Mouse (Mus musculus) gastrocnemius, postnatal 14 days (tissue): ENCODE measurements around the gene Slc38a11. TPM values are rescaled to one million over a fixed set of nuclear protein-coding genes. Genes with fewer than 3 reads are reported as not detected.

Experiments used
- DNase-seq: peaks from one replicate; pipeline ENCODE4 v3.0.0; 2021; ENCODE audit warnings: mixed read lengths
- intact Hi-C: fragments of 180-260 bp; cut with DNase I; formaldehyde crosslinking; loops from one replicate; pipeline ENCODE4 v1.15.1; 2025; ENCODE audit warnings: low total_unique reads
- total RNA-seq, 2 experiments: library from RNA; stranded (reverse); gene quantifications; 2 replicates each; pipeline ENCODE4 v1.2.3; 2021

The Slc38a11 gene
- total RNA-seq, 2 experiments from 2014 or later = 0.97 to 1.2 TPM

DNA sequence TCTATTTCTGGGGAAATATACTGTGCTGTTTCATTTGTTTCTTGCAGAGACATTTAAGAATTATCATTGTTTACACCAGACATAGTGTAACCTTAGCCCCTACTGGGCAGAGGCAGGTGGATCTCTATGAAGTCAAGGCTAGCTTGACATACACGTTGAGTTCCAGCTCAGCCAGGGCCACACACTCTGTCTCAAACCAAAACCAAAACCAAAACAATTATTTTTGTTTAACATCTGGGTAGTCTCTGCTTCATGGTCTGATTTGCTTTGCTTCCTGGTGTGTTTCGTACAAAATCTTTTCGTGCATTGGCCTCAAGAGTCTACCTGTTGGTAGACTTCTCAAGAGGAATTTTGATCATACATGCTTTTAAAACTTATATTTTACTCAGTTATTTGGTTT, 27.2 kb downstream of the Slc38a11 start:
- DNase-seq = no peak
- intact Hi-C loops = loop anchor here (10.0 kb wide), 1 partner anchor 312 kb away; the partner anchor contains the start of gene Grb14

DNA sequence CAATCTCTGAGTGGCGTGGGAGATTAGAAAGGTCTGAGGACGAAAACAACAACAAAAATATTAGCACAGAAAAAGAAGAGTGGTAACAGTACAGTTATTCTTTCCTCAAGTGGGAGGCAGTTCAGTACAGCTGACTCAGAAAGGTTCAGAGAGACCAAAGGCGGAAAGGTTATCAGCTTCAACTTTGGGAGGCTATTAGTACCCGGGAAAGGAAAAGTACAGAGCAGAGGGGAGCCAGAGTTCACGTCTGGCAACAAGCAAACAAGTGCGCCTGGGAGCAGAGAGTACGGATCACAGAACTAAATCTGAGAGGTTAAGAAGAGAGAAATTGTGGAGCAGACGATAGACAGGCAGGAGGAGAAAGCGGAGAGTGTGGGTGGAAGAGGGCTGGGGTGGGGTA, 29.7 kb downstream of the Slc38a11 start:
- intact Hi-C loops = loop anchor here (5.0 to 10.0 kb wide), 2 partner anchors 187 to 309 kb away; partner anchors contain the start of gene Grb14
- DNase-seq = no peak

DNA sequence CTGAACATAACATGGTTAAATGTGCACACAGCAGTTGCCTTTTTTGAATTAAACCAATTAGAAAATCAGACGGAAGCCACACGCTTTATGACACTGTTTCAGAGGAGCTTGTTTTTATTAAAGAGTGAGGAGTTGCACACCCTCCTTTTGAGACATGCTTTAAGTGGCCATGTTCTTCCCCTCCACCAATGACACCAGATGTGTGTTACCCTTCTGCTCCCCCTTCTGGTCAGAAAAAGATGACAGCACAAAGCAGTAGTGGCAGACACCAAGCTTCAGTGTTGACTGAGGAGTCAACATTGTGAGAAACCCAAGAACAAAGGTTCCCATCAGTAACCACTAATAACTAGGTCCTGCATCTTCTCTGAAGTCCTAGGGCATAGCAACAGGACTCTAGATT, 32.5 kb downstream of the Slc38a11 start:
- intact Hi-C loops = loop anchor here (5.0 to 10.0 kb wide), 2 partner anchors 184 to 307 kb away; partner anchors contain the start of gene Grb14
- peak; percentile 30 for DNase-seq

DNA sequence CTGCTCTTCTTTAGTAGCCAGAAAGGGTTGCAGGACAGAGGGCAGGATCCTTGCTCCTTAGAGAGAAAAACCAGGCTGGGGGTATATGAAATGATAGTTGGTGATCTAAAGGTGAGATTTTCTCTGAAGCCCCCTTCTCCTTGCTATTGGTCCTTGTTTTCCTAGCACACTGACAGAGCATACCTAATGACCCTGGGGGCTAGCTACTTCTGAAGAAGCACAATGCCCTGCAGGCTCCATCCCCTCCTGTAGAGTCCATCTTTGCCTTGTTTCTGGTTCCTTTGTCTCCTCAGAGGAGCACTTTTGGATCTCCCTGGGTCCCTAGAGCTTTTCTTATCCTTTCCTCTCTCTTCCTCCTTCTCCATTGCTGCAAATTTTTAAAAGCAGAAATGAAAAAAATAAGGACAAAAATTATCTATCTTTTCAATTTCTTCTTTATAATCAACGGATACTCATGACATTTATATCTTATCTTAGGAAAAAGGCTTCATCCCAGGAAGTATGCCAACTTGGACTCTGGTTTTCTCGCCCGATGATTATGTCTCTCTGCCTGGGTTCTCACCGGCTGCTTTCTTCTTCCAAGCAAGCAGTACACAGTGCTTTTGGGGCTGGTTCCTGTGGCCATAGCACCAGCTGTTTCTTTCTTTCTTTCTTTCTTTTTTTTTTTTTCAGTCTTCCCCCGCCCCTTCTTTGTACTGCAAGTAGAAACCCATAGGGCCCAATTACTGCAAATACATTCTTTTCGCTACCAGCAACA, 41.7 kb downstream of the Slc38a11 start:
- intact Hi-C loops = no loop called here
- DNase-seq = no peak

DNA sequence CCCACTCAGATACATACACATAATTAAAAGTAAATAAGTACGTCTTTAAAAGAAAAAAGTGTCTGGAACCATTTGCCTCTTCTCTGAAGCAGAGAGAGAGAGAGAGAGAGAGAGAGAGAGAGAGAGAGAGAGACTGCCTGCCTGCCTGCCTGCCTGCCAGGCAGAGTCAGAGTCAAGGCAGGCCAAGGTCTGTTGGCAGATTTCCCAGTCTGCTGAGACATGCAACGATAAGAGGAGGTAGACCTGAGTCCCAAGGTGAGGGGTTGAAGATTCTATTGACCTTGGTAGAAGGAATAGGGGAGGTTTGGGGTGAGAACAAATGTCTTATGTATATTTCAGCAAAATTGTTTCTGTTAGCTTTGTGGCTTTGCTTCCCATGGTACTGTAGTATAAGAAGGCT, 42.9 kb downstream of the Slc38a11 start:
- intact Hi-C loops = no loop called here
- DNase-seq = no peak

DNA sequence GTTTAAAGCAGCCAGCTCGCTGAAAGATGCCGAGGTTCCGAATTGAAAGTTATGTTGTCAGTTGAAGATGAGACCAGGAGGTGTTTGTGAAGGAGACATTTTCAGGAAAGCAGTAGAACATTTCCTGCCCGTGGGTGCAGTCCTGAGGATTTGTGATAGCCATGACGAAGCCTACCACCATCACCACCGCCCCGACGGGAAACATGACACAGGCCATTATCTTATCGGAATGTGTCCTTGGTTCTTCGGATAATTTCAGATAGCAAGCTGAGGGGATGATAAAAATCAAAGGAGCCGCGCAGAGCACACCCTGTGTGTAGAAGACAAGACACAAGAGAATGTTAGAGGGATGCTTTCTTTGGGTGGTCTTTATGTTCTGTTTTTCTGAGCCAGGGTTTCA, 47.1 kb downstream of the Slc38a11 start:
- intact Hi-C loops = no loop called here
- no peak for DNase-seq

DNA sequence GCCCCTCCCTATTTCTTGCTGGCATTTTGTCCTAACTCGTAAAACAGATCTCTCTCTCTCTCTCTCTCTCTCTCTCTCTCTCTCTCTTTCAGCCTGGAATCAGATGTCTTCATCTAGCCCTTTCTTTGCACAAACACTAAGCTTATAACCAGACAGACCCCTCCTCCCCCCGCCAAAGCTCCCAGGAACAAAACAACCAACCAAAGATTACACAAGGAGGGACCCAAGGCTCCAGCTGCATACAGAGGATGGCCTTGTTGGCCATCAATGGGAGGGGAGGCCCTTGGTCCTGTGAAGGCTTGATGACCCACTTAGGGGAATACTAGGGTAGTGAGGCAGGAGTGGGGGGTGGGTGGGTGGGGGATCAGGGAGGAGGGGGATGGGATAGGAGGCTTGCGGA, 52.6 kb downstream of the Slc38a11 start:
- no peak for DNase-seq
- intact Hi-C loops = no loop called here

DNA sequence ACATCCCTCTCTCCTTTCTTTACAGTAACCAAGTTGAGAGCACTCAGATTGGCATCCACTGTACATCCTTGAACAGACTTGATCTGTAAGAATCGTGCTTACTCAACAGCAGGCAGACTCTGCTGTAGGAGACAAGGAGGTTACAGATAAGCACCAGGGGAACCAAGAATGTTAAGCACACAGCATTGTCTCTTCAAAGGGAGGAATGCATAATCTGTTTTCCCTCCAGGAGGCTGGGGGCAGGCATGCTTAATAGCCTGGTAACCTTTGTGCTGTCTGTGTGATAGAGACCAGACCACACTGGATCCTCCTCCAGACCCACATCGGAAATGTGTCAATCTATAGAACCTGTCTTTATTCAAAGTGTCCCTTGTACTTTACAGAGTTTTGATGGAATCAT, 67.3 kb downstream of the Slc38a11 start:
- no peak for DNase-seq
- intact Hi-C loops = loop anchor here (10.0 kb wide), 1 partner anchor 52 kb away; no protein-coding TSS in a partner anchor

DNA sequence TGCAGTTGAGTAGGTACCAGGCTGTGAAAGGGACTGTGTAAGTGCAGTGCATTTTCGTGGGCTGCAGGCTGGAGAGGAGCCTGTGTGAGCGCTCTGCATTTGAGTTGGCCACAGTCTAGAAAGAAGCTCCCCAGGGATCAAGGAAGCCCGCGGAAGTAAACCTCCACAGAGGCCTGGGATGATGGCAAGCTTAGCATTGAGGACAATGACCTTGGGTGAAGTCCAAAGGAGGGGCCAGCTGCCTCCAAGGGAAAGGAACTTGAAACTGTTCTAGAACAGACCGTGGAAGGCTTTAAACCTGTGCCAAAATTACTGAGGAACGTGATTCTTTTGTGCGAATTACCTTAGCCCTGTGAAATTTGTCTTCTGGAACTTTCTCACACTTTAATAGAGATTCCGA, 69.7 kb downstream of the Slc38a11 start:
- peak; percentile 28 for DNase-seq
- intact Hi-C loops = loop anchor here (10.0 kb wide), 1 partner anchor 49 kb away; no protein-coding TSS in a partner anchor

DNA sequence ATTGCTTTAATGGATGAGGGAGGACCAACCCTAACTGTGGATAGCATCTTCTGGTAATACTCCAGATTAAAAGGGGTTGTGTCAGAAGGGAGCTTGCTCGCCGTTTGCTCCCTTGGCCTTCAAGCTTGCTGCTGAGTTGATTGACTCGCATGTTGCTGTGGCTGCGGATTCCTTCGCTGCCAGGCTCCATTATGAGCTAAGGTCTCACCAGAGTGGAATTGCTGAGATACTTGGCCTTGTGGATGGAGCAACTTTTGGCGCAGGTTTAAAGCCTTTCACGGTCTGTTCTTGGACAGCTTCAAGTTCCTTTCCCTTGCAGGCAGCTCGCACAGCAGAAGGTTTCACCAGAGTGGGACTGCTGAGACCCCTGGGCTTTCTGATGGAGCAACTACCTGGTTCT, 70.4 kb downstream of the Slc38a11 start:
- intact Hi-C loops = loop anchor here (10.0 kb wide), 1 partner anchor 49 kb away; no protein-coding TSS in a partner anchor
- DNase-seq = peak; percentile 4

DNA sequence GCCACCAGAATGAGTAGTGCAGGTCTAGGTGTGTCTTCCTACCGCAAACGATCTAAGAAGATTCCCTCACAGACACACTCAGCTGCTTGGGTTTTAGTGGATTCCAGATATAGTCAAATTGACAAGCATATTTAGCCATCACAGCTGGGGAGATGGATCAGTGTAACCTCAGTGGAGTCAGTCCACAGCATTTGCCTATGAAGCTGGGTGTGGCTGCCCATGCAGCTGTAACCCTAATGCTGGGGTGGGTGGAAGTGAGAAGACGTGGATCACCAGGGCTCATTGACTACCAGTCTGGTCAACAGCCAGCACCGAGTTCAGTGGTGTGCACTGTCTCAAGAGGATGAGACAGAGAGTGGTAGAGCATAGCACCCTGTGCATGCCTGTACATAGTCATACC, 74.1 kb downstream of the Slc38a11 start:
- DNase-seq = no peak
- intact Hi-C loops = loop anchor here (10.0 kb wide), 1 partner anchor 45 kb away; no protein-coding TSS in a partner anchor

DNA sequence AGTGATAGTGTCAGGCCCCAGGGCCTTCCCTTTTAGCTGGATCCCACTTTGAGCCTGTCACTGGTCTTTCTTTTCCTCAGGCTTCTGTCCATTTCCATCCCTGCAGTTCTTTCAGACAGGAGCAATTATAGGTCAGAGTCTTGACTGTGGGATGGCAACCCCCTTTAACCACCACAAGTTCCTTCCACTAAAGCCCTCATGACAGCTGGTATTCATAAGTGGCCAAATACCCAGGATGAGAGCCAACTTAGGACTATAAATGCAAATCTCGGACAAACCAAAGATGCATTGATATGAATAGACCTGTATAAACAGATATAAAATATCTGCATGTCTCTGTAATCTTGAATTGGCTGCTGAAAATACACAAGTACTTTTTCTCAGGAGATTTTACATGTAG, 75.1 kb downstream of the Slc38a11 start:
- intact Hi-C loops = no loop called here
- DNase-seq = no peak

DNA sequence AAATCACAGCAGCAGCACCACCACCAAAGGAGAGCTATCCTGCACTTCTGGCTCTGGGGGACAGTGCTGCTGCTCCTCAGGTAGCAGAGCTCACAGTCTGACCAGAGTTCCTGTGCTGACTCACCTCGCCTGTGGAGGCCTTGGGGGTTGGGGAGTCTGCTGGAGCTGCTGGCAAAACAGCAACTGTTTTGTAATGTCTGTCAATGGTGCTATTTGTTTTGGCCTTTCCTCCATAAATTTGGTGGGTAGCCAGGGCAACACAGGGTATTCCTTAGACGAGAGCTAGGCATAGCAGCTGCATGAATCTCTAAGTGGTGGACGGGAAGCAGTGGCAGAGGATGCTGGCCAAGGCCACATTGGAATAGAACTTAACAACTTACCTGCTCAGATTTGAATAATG, 78.5 kb downstream of the Slc38a11 start:
- intact Hi-C loops = no loop called here
- DNase-seq = no peak

DNA sequence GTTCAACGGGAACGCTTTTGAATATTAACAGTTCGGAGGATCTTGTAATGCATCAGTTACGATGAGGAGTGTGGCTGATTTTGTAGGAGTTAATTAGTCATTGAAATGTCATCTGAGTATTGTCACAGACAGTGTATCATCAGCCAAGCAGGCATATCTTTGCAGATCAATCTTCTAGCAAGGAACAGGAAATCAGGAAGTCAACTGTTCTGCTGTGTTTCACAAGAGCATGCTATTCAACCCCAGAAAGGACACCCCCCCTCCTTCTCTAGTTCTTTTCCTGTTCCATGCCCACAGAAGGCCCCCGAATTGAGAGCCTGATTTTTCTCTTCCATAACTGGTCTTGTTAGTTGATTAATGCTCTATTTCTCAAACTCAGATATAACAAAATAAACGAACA, 80.9 kb downstream of the Slc38a11 start:
- intact Hi-C loops = no loop called here
- DNase-seq = no peak

DNA sequence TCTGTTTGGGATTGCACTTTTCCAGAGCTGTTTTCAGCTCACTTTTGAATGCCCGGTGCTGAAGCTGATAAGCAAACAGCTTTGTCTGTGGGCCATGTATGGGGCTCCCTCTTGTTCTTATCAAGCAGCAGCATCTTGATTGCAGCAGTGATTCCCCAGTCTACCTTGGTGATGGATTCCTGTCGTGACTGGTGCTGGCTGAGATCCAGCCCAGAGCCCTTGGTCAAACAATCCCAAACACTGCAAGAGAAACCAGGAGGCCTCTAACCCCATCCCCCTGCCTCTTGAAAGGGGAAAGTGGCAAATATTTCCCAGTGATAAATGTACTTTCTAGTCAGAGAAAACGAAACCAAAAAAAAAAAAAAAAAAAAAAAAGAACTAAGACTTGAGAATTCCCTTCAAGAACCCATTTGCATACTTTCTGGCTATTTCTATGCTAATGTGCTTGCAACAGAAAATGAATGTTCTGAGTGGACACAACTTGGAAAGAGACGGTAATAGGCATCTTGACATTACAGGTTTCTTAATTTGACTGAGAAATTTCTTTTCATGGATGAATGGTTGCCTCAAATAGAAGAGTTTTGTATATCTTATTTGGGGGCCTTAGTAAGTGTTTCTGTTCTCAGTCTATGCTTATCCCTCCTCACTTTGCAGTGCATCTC, 84.7 kb downstream of the Slc38a11 start:
- intact Hi-C loops = no loop called here
- DNase-seq = no peak

DNA sequence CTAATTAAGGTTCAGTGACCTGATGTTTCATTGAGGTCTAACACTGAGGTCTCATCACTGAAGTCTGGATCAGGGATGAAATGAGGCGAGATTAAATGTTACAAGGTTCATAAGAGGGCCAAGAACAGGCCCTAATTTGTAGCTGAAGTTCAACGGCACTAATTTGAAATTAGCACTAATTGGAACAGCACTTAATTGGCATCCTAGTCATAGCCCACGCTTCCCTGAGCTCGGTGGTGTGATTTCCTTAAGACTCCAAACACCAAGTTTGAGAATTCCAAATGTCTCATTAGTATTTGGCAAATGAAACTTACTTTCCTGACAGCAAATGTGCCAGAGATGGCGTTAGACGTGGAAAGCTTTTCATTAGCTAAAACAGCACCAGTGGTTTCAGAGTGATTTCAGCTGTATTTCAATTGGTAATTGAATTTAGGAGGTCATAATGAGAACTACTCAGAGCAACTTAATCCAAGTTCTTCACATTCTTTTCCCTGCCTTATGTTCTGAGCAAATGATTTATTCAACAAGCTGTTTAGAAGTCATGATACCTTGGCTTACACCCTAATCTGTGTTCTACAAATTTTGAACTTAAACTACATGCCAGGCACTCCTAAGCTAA, 88.3 kb downstream of the Slc38a11 start:
- intact Hi-C loops = no loop called here
- DNase-seq = no peak

DNA sequence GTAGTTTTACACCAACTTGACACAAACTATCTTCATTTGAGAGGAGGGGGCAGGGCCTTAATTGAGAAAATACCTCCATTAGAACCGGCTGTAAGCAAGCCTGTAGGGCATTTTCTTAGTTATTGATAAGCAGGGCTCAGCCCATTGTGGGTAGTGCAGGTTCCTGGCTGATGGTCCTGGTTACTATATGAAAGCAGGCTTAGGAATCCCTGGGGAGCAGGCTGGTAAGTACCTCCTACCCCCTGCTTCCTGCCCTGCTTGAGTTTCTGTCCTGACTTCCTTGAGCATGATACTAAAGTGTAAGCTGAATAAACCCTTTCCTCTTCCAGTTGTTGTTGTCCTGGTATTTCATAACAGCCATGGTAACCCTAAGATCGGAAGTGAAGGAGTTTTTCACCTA, 89.9 kb downstream of the Slc38a11 start:
- intact Hi-C loops = no loop called here
- no peak for DNase-seq

DNA sequence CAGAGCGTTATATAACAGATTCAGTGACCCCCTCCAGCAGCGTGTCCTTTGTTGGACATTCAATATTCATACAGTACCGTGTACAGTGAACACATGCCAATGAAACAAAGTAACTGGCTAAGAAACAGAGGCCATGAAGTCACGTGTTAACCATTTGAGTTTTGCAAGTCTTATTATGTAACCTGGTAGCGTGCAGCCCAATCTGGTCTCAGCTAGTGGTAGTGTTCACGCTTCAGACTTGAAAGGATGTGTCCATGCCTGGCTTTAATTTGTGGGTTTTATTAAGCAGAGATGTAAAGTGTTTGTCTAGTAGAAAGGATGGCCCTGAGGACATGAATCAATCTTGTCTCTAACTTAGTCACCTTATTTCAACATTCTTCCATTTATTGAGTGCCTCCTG, 95.1 kb downstream of the Slc38a11 start:
- no peak for DNase-seq
- intact Hi-C loops = no loop called here

DNA sequence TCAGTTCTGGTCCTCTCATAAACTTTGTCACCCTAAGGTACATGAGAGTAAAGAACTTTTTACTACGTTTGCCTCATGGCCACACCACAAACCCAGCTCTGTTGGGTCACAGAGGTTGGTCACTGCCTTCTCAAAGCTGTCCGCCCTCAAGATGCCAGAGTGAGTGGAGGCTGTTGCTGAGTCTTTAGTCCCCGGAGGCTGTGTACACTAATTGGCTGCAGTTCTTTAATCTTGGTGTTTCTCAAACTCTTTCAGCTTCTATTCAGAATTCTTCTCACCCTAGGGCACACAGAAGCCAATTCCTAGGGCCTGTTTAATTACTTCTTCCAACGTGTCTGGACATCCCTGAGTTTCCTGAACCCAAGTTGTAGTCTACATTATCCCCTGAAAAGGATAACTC, 96.0 kb downstream of the Slc38a11 start:
- intact Hi-C loops = no loop called here
- DNase-seq = no peak

DNA sequence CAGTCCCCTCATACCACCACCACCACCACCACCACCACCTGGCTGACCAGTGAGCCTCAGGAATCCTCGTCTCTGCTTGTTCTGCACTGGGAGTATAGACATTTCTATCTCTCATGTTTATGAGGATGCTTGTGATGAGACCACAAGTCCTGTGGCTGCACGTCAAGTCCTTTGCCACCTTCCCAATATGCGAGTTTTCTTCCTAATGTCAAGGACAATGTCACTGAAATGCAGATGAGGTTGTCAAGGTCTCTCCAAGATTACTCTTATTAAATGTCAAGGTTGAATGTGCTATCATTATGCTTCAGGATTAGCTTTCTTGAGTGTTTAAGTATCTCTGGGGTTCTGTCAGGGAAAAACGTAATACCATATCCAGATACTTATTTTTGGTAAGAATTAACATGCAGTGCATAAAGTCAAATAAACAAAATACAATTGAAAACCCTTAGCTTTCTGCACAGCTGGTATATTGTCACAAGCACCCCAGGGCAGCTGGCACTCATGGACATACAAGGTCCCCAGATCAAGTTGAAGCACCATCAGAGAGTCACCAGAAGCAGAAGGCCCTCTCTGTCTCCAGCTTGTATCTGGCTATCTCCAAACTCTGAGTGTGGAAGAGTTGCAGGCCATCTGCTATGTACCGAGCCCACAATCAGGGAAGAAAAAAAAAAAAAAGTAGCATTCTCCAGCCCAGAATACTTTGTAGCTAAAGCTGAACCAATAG, 97.1 kb downstream of the Slc38a11 start:
- no peak for DNase-seq

More for the DNA sequence above, 97.1 kb downstream of the Slc38a11 start:
- intact Hi-C loops = no loop called here
